ENCODE assay signal across 8 mouse cellular contexts in the genomic region with DNA sequence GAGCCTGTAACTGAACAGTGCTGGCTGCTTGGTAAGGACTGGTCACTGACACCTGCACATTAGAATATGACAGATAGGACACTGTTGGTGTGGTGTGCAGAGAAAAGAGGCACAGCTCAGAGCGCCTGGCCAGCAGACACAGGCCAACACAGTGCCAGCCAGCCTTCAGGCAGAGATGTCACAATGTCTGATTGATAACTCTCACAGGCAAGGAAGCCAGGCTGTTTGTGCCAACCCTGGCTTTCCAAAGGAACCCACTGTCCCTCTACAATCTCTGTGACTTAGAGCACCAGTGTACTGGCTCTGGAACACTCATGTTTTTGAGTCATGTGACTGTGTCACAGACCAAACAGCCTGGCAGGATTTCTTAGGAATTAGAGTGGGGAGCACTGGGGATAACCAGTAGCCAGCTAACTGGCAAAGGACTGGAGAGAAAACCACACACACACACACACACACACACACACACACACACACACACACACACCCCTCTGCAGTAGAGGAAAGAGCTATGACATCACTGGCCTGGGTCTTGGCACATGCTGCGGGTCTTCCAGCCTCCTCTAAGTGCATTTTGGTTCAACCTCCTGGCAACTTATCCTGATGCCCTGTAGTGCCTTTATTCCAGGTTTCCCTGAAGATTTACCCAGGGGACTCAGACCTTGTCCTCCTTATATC.
DNase-seq lines count a peak whose midpoint lies in the region; ATAC-seq and TF ChIP-seq lines count a peak whose summit lies in the region.
"Had no signal": no experiment of that assay in that cellular context is flagged by ENCODE, and none has a peak within 500 bp of the region (broad histone marks: within the 10 kb centered on the region; RNA-seq: fewer than 3 reads in every experiment).

No protein-coding gene starts in this region.

- H3K27ac ChIP-seq in limb, embryonic 14.5 days (replicated peaks; ENCODE audit: low read depth, low read length): no peak overlapping the region
- H3K27ac ChIP-seq in limb, embryonic 10.5 days: no peak overlapping the region
- H3K27ac ChIP-seq in midbrain, embryonic 15.5 days: no peak overlapping the region
- H3K27ac ChIP-seq: midbrain, embryonic 12.5 days had no signal

- no peak for TF ChIP-seq POLR2A in limb, embryonic 14.5 days (IDR thresholded peaks at IDR 0.05; ENCODE audit: borderline replicate concordance, extremely low read depth, insufficient read depth, insufficient read length)

- ATAC-seq in limb, embryonic 14.5 days (ENCODE audit: low FRiP score, low read depth): no peak
- peak; percentile 54; the same call in 1 of the 2 replicates for ATAC-seq in midbrain, embryonic 15.5 days (replicated peaks)

- no peaks in the 10 kb centered on the region for H3K36me3 ChIP-seq in limb, embryonic 14.5 days (ENCODE audit: control insufficient read depth, insufficient read depth, low read length)
- H3K36me3 ChIP-seq in limb, embryonic 10.5 days: no peaks in the 10 kb centered on the region
- H3K36me3 ChIP-seq in midbrain, embryonic 15.5 days (replicated peaks): no peaks in the 10 kb centered on the region
- H3K36me3 ChIP-seq: midbrain, embryonic 12.5 days had no signal

- no peak overlapping the region for H3K9ac ChIP-seq in limb, embryonic 14.5 days (ENCODE audit: low read depth, low read length, severe bottlenecking)
- H3K9ac ChIP-seq in midbrain, embryonic 15.5 days: no peak overlapping the region
- H3K9ac ChIP-seq: midbrain, embryonic 12.5 days had no signal

- H3K4me2 ChIP-seq in limb, embryonic 14.5 days (replicated peaks; ENCODE audit: low read depth, low read length, severe bottlenecking): no peak overlapping the region
- no peak overlapping the region for H3K4me2 ChIP-seq in midbrain, embryonic 15.5 days
- H3K4me2 ChIP-seq: midbrain, embryonic 12.5 days had no signal

- DNase-seq in limb, embryonic 14.5 days (ENCODE audit: low spot score): peak; percentile 18
- no peak for DNase-seq in limb, embryonic 10.5 days (ENCODE audit: low spot score)
- peak; percentile 70 for DNase-seq in adrenal gland, postnatal 10 days
- peak; percentile 57 for DNase-seq in gonadal fat pad, adult 2 months (ENCODE audit: low read depth)
- DNase-seq in ovary, postnatal 14 days (ENCODE audit: low spot score): no peak
- no peak for DNase-seq in kidney, adult 8-10 months

- H3K4me3 ChIP-seq in limb, embryonic 14.5 days (replicated peaks; ENCODE audit: low read length): no peak overlapping the region
- H3K4me3 ChIP-seq in limb, embryonic 10.5 days: no peak overlapping the region
- H3K4me3 ChIP-seq in midbrain, embryonic 15.5 days: no peak overlapping the region
- H3K4me3 ChIP-seq: midbrain, embryonic 12.5 days had no signal

- H3K27me3 ChIP-seq in limb, embryonic 14.5 days (ENCODE audit: control insufficient read depth, insufficient read depth, low read length): no peaks in the 10 kb centered on the region
- H3K27me3 ChIP-seq in limb, embryonic 10.5 days (ENCODE audit: low read depth, poor library complexity, severe bottlenecking): no peaks in the 10 kb centered on the region
- no peaks in the 10 kb centered on the region for H3K27me3 ChIP-seq in midbrain, embryonic 15.5 days (replicated peaks)
- H3K27me3 ChIP-seq: midbrain, embryonic 12.5 days had no signal

- whole genome bisulfite sequencing in limb, embryonic 14.5 days: 77% methylated on average over 2 of the region's 2 CpGs
- 86% methylated on average over 2 of the region's 2 CpGs for WGBS in limb, embryonic 10.5 days
- 84% methylated on average over 2 of the region's 2 CpGs for WGBS in midbrain, embryonic 15.5 days

- no peaks in the 10 kb centered on the region for H3K9me3 ChIP-seq in limb, embryonic 14.5 days (ENCODE audit: control insufficient read depth, low read length)
- H3K9me3 ChIP-seq in limb, embryonic 10.5 days (replicated peaks): no peaks in the 10 kb centered on the region
- no peaks in the 10 kb centered on the region for H3K9me3 ChIP-seq in midbrain, embryonic 15.5 days
- H3K9me3 ChIP-seq: midbrain, embryonic 12.5 days had no signal

- H3K4me1 ChIP-seq in limb, embryonic 14.5 days (ENCODE audit: control insufficient read depth, insufficient read depth, low read length): 0 out of 2 replicates have a peak, but pooled peaks cover under 1% of the 10 kb centered on the region
- H3K4me1 ChIP-seq in limb, embryonic 10.5 days: peaks cover 7% of the 10 kb centered on the region; the same call in 1 of the 2 replicates
- H3K4me1 ChIP-seq in midbrain, embryonic 15.5 days: no peaks in the 10 kb centered on the region

Comparison
In these comparisons a context has a peak if more than half of its experiments do, and no peak if none do; other contexts are left out.
1. DNase-seq: peak in limb, embryonic 14.5 days (single experiment), adrenal gland, postnatal 10 days (single experiment) and gonadal fat pad, adult 2 months (single experiment); none in limb, embryonic 10.5 days (single experiment), ovary, postnatal 14 days (single experiment) and kidney, adult 8-10 months (0 of 2).